Mouse (Mus musculus): ENCODE results near the gene Nhsl2. TPM values are rescaled to one million over a fixed set of nuclear protein-coding genes. Genes with fewer than 3 reads are reported as not detected.

The Nhsl2 gene
- polyA plus RNA-seq, 1 experiment from 2014 or later = 11.3 TPM

DNA sequence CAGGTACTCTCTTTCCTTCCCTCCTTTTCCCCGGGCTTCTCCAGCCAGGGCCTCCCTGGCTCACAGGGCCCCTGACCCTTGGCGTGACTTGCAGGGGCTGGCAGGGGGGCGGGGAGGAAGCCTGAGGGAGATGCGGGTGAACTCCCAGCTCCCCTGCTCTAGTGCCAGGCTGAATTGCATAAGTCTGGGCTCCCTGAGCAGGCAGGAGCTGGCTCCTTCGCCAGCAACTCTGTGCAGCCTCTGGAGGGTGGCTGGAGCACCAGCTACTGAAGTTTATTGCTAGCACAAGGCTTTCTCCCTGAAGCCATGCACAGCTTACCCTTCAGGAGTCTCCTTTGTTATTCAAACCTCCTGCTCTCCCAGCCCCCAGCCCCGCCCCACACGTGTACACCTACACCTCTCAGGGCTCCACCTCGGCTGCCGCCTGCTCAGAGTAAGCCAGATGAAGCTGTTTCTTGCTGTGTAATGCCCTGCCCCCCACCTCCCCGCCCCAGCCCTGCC is 156.0 kb downstream of the Nhsl2 start:
- peak; percentile 19 for DNase-seq (ENCODE audit: extremely low spot score, low spot score)
- H3K27ac ChIP-seq = peak overlapping the region; percentile 73

GRCm38 (mm10) chrX:102007935-102008334 is 158.8 kb downstream of the Nhsl2 start:
- Histone ChIP-seq H3K4me3 (no peak overlapping the region), H3K27me3 (ENCODE audit: poor library complexity, severe bottlenecking) (peaks cover 94% of the 10 kb centered on the region), H3K27ac (no peak overlapping the region), H3K4me1 (peaks cover 29% of the 10 kb centered on the region), H3K36me3 (replicated peaks) (no peaks in the 10 kb centered on the region), H3K9me3 (no peaks in the 10 kb centered on the region)
- no peak for DNase-seq (ENCODE audit: extremely low spot score, low spot score)
- WGBS = 59% methylated on average over 2 of the region's 2 CpGs

More for the DNA sequence above, 156.0 kb downstream of the Nhsl2 start:
- Histone ChIP-seq H3K4me3 (peak overlapping the region; percentile 46), H3K9me3 (no peaks in the 10 kb centered on the region), H3K36me3 (replicated peaks) (no peaks in the 10 kb centered on the region), H3K27me3 (ENCODE audit: poor library complexity, severe bottlenecking) (peaks cover 100% of the 10 kb centered on the region), H3K4me1 (peaks cover 29% of the 10 kb centered on the region)
- 18% methylated on average over 10 of the region's 10 CpGs for WGBS

GRCm38 (mm10) chrX:102017213-102017923 is 168.2 kb downstream of the Nhsl2 start:
- Histone ChIP-seq H3K27me3 (ENCODE audit: poor library complexity, severe bottlenecking) (peaks cover 97% of the 10 kb centered on the region), H3K9me3 (no peaks in the 10 kb centered on the region), H3K27ac (no peak overlapping the region)

DNA sequence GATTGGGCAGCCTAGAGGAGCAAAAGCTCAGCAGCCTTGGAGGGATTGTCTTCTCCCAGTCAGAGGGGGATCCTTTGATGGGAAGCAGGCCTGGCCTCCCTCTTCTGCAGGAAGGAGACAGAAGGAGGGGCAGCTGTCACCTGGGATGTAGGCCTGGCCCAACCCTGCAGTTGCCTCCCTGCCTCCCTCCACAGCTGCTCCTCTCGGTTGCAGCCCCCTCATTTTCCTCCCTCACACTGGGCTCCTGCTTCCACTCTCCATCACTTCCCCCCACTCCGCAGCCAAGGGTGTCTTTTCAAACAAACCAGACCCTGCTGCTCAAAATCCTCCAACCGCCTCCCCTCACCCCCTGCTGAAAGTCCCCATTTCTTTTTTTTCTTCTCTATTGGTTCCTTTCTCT is 169.7 kb downstream of the Nhsl2 start:
- Histone ChIP-seq H3K27me3 (ENCODE audit: poor library complexity, severe bottlenecking) (peaks cover 97% of the 10 kb centered on the region), H3K27ac (no peak overlapping the region), H3K4me1 (peaks cover 6% of the 10 kb centered on the region; the same call in 1 of the 2 replicates), H3K9me3 (no peaks in the 10 kb centered on the region), H3K4me3 (no peak overlapping the region), H3K36me3 (replicated peaks) (no peaks in the 10 kb centered on the region)
- 50% methylated on average over 3 of the region's 3 CpGs for WGBS
- no peak for DNase-seq (ENCODE audit: extremely low spot score, low spot score)

More at GRCm38 (mm10) chrX:102017213-102017923, 168.2 kb downstream of the Nhsl2 start:
- no peak for DNase-seq (ENCODE audit: extremely low spot score, low spot score)
- Histone ChIP-seq H3K4me3 (no peak overlapping the region), H3K36me3 (replicated peaks) (no peaks in the 10 kb centered on the region), H3K4me1 (peaks cover 6% of the 10 kb centered on the region; the same call in 1 of the 2 replicates)
- WGBS = 37% methylated on average over 9 of the region's 9 CpGs

GRCm38 (mm10) chrX:102019471-102020240 is 170.5 kb downstream of the Nhsl2 start:
- Histone ChIP-seq H3K36me3 (replicated peaks) (no peaks in the 10 kb centered on the region), H3K27ac (no peak overlapping the region), H3K9me3 (no peaks in the 10 kb centered on the region), H3K4me3 (no peak overlapping the region), H3K4me1 (peaks cover 6% of the 10 kb centered on the region; the same call in 1 of the 2 replicates), H3K27me3 (ENCODE audit: poor library complexity, severe bottlenecking) (peaks cover 96% of the 10 kb centered on the region)
- no peak for DNase-seq (ENCODE audit: extremely low spot score, low spot score)
- WGBS = 80% methylated on average over 7 of the region's 7 CpGs

GRCm38 (mm10) chrX:102024976-102025375 is 175.8 kb downstream of the Nhsl2 start:
- Histone ChIP-seq H3K36me3 (replicated peaks) (no peaks in the 10 kb centered on the region), H3K27ac (no peak overlapping the region), H3K4me3 (no peak overlapping the region), H3K9me3 (no peaks in the 10 kb centered on the region), H3K27me3 (ENCODE audit: poor library complexity, severe bottlenecking) (peaks cover 98% of the 10 kb centered on the region), H3K4me1 (peaks cover 6% of the 10 kb centered on the region; the same call in 1 of the 2 replicates)
- 71% methylated on average over 3 of the region's 3 CpGs for WGBS
- DNase-seq (ENCODE audit: extremely low spot score, low spot score) = no peak

GRCm38 (mm10) chrX:102031851-102032250 is 182.7 kb downstream of the Nhsl2 start:
- WGBS = 71% methylated on average over 6 of the region's 6 CpGs
- H3K27ac ChIP-seq = no peak overlapping the region
- no peaks in the 10 kb centered on the region for H3K9me3 ChIP-seq
- no peaks in the 10 kb centered on the region for H3K36me3 ChIP-seq (replicated peaks)
- peaks cover 28% of the 10 kb centered on the region for H3K4me1 ChIP-seq
- H3K4me3 ChIP-seq = no peak overlapping the region
- H3K27me3 ChIP-seq (ENCODE audit: poor library complexity, severe bottlenecking) = peaks cover 96% of the 10 kb centered on the region
- DNase-seq (ENCODE audit: extremely low spot score, low spot score) = no peak

DNA sequence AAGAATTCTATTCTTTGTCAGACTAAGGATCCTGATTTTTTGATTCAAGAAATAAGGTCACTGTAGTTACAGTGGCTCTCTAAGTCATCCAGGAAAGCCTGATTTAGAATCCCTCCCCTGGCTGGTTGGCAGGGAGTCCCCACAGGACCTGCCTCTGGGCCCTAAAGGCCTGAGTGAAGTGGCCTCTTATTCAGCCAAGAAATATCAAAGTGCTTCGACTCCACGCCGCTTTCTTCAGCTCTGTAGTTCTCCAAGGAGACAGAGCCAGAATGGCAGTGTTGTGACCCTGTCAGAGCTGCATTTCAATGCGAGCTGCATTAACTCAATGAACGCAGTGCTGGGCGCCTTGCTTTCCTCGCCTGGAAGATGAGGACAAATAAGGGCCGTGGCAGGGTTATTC is 183.2 kb downstream of the Nhsl2 start:
- DNase-seq (ENCODE audit: extremely low spot score, low spot score) = no peak
- WGBS = 75% methylated on average over 8 of the region's 8 CpGs
- peaks cover 98% of the 10 kb centered on the region for H3K27me3 ChIP-seq (ENCODE audit: poor library complexity, severe bottlenecking)

DNA sequence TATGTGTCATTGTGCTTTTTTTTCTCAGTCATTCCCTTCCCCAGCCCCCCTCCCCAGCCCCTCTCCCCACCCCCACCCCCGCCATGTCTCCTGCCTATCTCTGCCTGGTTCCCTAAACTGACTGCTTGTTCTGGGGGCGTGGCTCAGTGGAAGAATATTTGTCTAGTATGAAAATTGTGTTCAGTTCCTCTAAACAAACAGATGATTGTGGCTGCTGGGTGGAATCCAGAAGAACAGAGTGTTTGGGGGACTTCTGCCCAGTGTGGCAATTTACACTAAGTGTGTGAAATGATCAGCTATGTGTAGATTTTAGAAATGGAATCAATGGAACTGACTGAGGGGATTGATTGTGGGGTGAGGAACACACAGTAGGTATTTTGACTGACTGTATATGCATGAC is 184.4 kb downstream of the Nhsl2 start:
- WGBS = 78% methylated on average over 2 of the region's 2 CpGs
- DNase-seq (ENCODE audit: extremely low spot score, low spot score) = no peak
- no peaks in the 10 kb centered on the region for H3K36me3 ChIP-seq (replicated peaks)
- H3K9me3 ChIP-seq = no peaks in the 10 kb centered on the region
- H3K27me3 ChIP-seq (ENCODE audit: poor library complexity, severe bottlenecking) = peaks cover 98% of the 10 kb centered on the region
- H3K4me1 ChIP-seq = peaks cover 34% of the 10 kb centered on the region
- no peak overlapping the region for H3K27ac ChIP-seq
- H3K4me3 ChIP-seq = no peak overlapping the region

More for the DNA sequence above, 183.2 kb downstream of the Nhsl2 start:
- Histone ChIP-seq H3K27ac (no peak overlapping the region), H3K4me1 (peaks cover 32% of the 10 kb centered on the region), H3K4me3 (no peak overlapping the region), H3K9me3 (no peaks in the 10 kb centered on the region), H3K36me3 (replicated peaks) (no peaks in the 10 kb centered on the region)

DNA sequence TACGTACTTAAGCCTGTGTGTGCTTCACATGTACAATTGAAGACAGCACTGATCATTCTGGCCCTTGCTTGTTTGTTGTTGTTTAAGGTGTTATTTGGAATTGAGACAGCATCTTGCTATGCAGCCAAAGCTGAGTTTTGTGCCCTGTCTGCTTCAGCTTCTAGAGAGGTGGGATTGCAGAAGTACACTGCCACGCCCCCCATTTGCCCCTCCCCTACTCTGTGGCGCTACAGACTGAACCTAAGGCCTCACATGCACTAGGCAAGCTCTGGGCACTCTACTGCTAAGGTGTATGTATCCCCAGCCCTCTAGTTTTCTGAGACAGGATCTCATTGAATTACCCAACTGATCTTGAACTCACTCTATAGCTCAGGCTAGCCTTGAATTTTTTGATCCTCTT is 186.5 kb downstream of the Nhsl2 start:
- H3K4me3 ChIP-seq = no peak overlapping the region
- H3K9me3 ChIP-seq = no peaks in the 10 kb centered on the region
- H3K36me3 ChIP-seq (replicated peaks) = no peaks in the 10 kb centered on the region
- peaks cover 34% of the 10 kb centered on the region for H3K4me1 ChIP-seq
- no peak overlapping the region for H3K27ac ChIP-seq
- DNase-seq (ENCODE audit: extremely low spot score, low spot score) = no peak
- 40% methylated on average over 3 of the region's 3 CpGs for WGBS
- peaks cover 95% of the 10 kb centered on the region for H3K27me3 ChIP-seq (ENCODE audit: poor library complexity, severe bottlenecking)

GRCm38 (mm10) chrX:102036866-102037361 is 187.7 kb downstream of the Nhsl2 start:
- Histone ChIP-seq H3K27me3 (ENCODE audit: poor library complexity, severe bottlenecking) (peaks cover 93% of the 10 kb centered on the region), H3K4me3 (no peak overlapping the region), H3K36me3 (replicated peaks) (no peaks in the 10 kb centered on the region), H3K27ac (no peak overlapping the region), H3K9me3 (no peaks in the 10 kb centered on the region), H3K4me1 (peaks cover 29% of the 10 kb centered on the region)
- 78% methylated on average over 3 of the region's 3 CpGs for WGBS
- DNase-seq (ENCODE audit: extremely low spot score, low spot score) = no peak

- peaks cover 95% of the 10 kb centered on the region for H3K27me3 ChIP-seq (ENCODE audit: poor library complexity, severe bottlenecking)
- H3K27ac ChIP-seq = no peak overlapping the region
- DNase-seq (ENCODE audit: extremely low spot score, low spot score) = no peak
- H3K36me3 ChIP-seq (replicated peaks) = no peaks in the 10 kb centered on the region
- WGBS = 84% methylated on average over 2 of the region's 2 CpGs
- peaks cover 26% of the 10 kb centered on the region for H3K4me1 ChIP-seq
- H3K9me3 ChIP-seq = no peaks in the 10 kb centered on the region
- no peak overlapping the region for H3K4me3 ChIP-seq
Observed at GRCm38 (mm10) chrX:102037506-102037905, 188.3 kb downstream of the Nhsl2 start.

GRCm38 (mm10) chrX:102041562-102041961 is 192.4 kb downstream of the Nhsl2 start:
- Histone ChIP-seq H3K4me3 (no peak overlapping the region), H3K4me1 (peaks cover 6% of the 10 kb centered on the region; the same call in 1 of the 2 replicates), H3K27ac (no peak overlapping the region), H3K36me3 (replicated peaks) (no peaks in the 10 kb centered on the region), H3K27me3 (ENCODE audit: poor library complexity, severe bottlenecking) (peaks cover 94% of the 10 kb centered on the region), H3K9me3 (no peaks in the 10 kb centered on the region)
- WGBS = 57% methylated on average over 7 of the region's 7 CpGs
- DNase-seq (ENCODE audit: extremely low spot score, low spot score) = no peak
